Mouse (Mus musculus) gastrocnemius, postnatal 4 days (tissue): ENCODE results near the gene Ptprcap. TPM values are rescaled to one million over a fixed set of nuclear protein-coding genes. Genes with fewer than 3 reads are reported as not detected.

ENCODE experiments used
- DNase-seq, 2 experiments: peaks; one replicate each; pipeline ENCODE4 v3.0.0; 2021 to 2022; ENCODE audit warnings: low spot score in 2 of 2, mixed read lengths in 2 of 2
- total RNA-seq, 2 experiments: library from RNA; stranded (reverse); gene quantifications; 2 replicates each; pipeline ENCODE4 v1.2.3; 2021

The Ptprcap gene
- total RNA-seq, 2 experiments from 2014 or later, result 1.9 to 2.2 TPM

- DNase-seq, result no peak
Measured at GRCm38 (mm10) chr19:4146366-4147021, 6.9 kb upstream of the Ptprcap start.

- no peak for DNase-seq
Measured at GRCm38 (mm10) chr19:4147022-4147405, 6.4 kb upstream of the Ptprcap start.

GRCm38 (mm10) chr19:4147782-4148490 lies 5.5 kb upstream of the Ptprcap start:
- no peak for DNase-seq

GRCm38 (mm10) chr19:4148491-4148806 lies 5.0 kb upstream of the Ptprcap start, which contains the start of gene Coro1b:
Coro1b (plus strand) TSS chr19:4148619.
- DNase-seq, result peak; percentile 97 to 99

GRCm38 (mm10) chr19:4148819-4149218 lies 4.6 kb upstream of the Ptprcap start:
- DNase-seq, result no peak

- no peak for DNase-seq
Measured at GRCm38 (mm10) chr19:4149283-4149682, 4.1 kb upstream of the Ptprcap start.

GRCm38 (mm10) chr19:4149764-4150461 lies 3.5 kb upstream of the Ptprcap start:
- no peak for DNase-seq

GRCm38 (mm10) chr19:4150567-4151487 lies 2.6 kb upstream of the Ptprcap start:
- DNase-seq, result no peak

GRCm38 (mm10) chr19:4151488-4151860 lies 1.9 kb upstream of the Ptprcap start:
- DNase-seq, result no peak

GRCm38 (mm10) chr19:4151898-4152297 lies 1.5 kb upstream of the Ptprcap start:
- DNase-seq, result no peak

- no peak for DNase-seq
Measured at GRCm38 (mm10) chr19:4152445-4153231, 766 bp upstream of the Ptprcap start.

GRCm38 (mm10) chr19:4154437-4155222 lies 1.2 kb downstream of the Ptprcap start:
- no peak for DNase-seq

- DNase-seq, result no peak
Measured at GRCm38 (mm10) chr19:4155223-4156072, 2.0 kb downstream of the Ptprcap start.

GRCm38 (mm10) chr19:4156073-4156579 lies 2.7 kb downstream of the Ptprcap start:
- no peak for DNase-seq

GRCm38 (mm10) chr19:4156771-4157170 lies 3.4 kb downstream of the Ptprcap start:
- no peak for DNase-seq

- DNase-seq, result no peak
Measured at GRCm38 (mm10) chr19:4159049-4159448, 5.6 kb downstream of the Ptprcap start.

- peak; percentile 94 to 97 for DNase-seq
Measured at GRCm38 (mm10) chr19:4162646-4163542, 9.5 kb downstream of the Ptprcap start, which contains the start of gene Rps6kb2. Rps6kb2 (minus strand) TSS chr19:4163354.
